Mouse (Mus musculus) intestine, embryonic 14.5 days (tissue): ENCODE results near the gene C2cd2l. TPM values are rescaled to one million over a fixed set of nuclear protein-coding genes. Genes with fewer than 3 reads are reported as not detected.

ENCODE experiments used
- ATAC-seq: fragments of 200-750 bp; cut with Nextera tagmentation; replicated peaks from 2 replicates; pipeline ENCODE4 v1.8.0; 2017; ENCODE audit warnings: low read depth, moderate number of reproducible peaks, moderate TSS enrichment, moderate library complexity; ENCODE audit not compliant: low FRiP score, low TSS enrichment
- DNase-seq: peaks from one replicate; pipeline ENCODE4 v3.0.0-alpha.2; 2018; ENCODE audit warnings: low spot score
- H3K27ac ChIP-seq: fragments of 300-500 bp; sonication (generic); 2 replicates; pipeline ENCODE4 v1.5.1; 2014; ENCODE audit warnings: low read depth, mild to moderate bottlenecking, control low read depth
- H3K27me3 ChIP-seq: fragments of 300-500 bp; sonication (generic); replicated peaks from 2 replicates; pipeline ENCODE4 v1.6.1; 2014; ENCODE audit warnings: low read length, control low read depth; ENCODE audit not compliant: control insufficient read depth, insufficient read depth
- H3K36me3 ChIP-seq: fragments of 300-500 bp; sonication (generic); 2 replicates; pipeline ENCODE4 v1.6.1; 2014; ENCODE audit warnings: low read length, control low read depth; ENCODE audit not compliant: control insufficient read depth, insufficient read depth
- H3K4me1 ChIP-seq: fragments of 300-500 bp; sonication (generic); replicated peaks from 2 replicates; pipeline ENCODE4 v1.6.1; 2014; ENCODE audit warnings: low read length, control low read depth, mixed read lengths; ENCODE audit not compliant: control insufficient read depth, insufficient read depth
- H3K4me2 ChIP-seq: fragments of 300-500 bp; sonication (generic); 2 replicates; pipeline ENCODE4 v1.6.1; 2014; ENCODE audit warnings: low read length
- H3K4me3 ChIP-seq: fragments of 300-500 bp; sonication (generic); 2 replicates; pipeline ENCODE4 v1.5.1; 2014; ENCODE audit warnings: low read depth, low read length, control low read depth, mixed read lengths
- H3K9ac ChIP-seq: fragments of 300-500 bp; sonication (generic); 2 replicates; pipeline ENCODE4 v1.6.1; 2014; ENCODE audit warnings: mild to moderate bottlenecking, low read length
- H3K9me3 ChIP-seq: fragments of 300-500 bp; sonication (generic); 2 replicates; pipeline ENCODE4 v1.6.1; 2016; ENCODE audit warnings: low read length, control low read depth; ENCODE audit not compliant: control insufficient read depth
- WGBS: fragments of 180-500 bp; shearing (Covaris S2); extraction: QIAGEN DNeasy Blood & Tissue Kit; methylation state at CpG from one replicate; pipeline ENCODE4 v1.1.7; 2014; 5-methylcytosine and 5-hydroxymethylcytosine counted together
- polyA plus RNA-seq: library from polyadenylated mRNA; unstranded; fragments of >200 nt; fragmentation: Nextera tagmentation; extraction: Ambion mirVana; gene quantifications from 2 replicates; pipeline ENCODE4 v1.2.1, GENCODE M21; 2014

Gene C2cd2l
- polyA plus RNA-seq, 1 experiment from 2014 or later = 5.7 TPM

- DNase-seq = no peak
- Histone ChIP-seq H3K4me1 (no peaks in the 10 kb centered on the region), H3K4me3 (no peak overlapping the region), H3K27ac (no peak overlapping the region), H3K36me3 (peaks cover 70% of the 10 kb centered on the region), H3K27me3 (no peaks in the 10 kb centered on the region), H3K4me2 (no peak overlapping the region), H3K9me3 (no peaks in the 10 kb centered on the region), H3K9ac (no peak overlapping the region)
- whole genome bisulfite sequencing = 98% methylated on average over 4 of the region's 4 CpGs
- no peak for ATAC-seq
Measured at GRCm38 (mm10) chr9:44348546-44348945, 28.5 kb upstream of the C2cd2l start.

GRCm38 (mm10) chr9:44347621-44348020, 27.5 kb upstream of the C2cd2l start:
- WGBS = 92% methylated on average over 4 of the region's 4 CpGs
- Histone ChIP-seq H3K27ac (no peak overlapping the region), H3K27me3 (no peaks in the 10 kb centered on the region), H3K36me3 (peaks cover 61% of the 10 kb centered on the region), H3K9ac (no peak overlapping the region), H3K4me1 (peaks cover 6% of the 10 kb centered on the region), H3K4me2 (no peak overlapping the region), H3K4me3 (no peak overlapping the region), H3K9me3 (no peaks in the 10 kb centered on the region)
- DNase-seq (no peak), ATAC-seq (no peak)

GRCm38 (mm10) chr9:44347166-44347565, 27.1 kb upstream of the C2cd2l start:
- WGBS = 90% methylated on average over 9 of the region's 9 CpGs

GRCm38 (mm10) chr9:44345570-44346433, 25.7 kb upstream of the C2cd2l start:
- Histone ChIP-seq H3K9ac (no peak overlapping the region), H3K27ac (no peak overlapping the region), H3K9me3 (no peaks in the 10 kb centered on the region), H3K27me3 (no peaks in the 10 kb centered on the region), H3K36me3 (peaks cover 48% of the 10 kb centered on the region), H3K4me3 (no peak overlapping the region), H3K4me2 (no peak overlapping the region), H3K4me1 (peaks cover 9% of the 10 kb centered on the region)
- ATAC-seq = no peak
- WGBS = 87% methylated on average over 6 of the region's 6 CpGs
- DNase-seq = no peak

More at GRCm38 (mm10) chr9:44347166-44347565, 27.1 kb upstream of the C2cd2l start:
- H3K9ac ChIP-seq = no peak overlapping the region
- DNase-seq (no peak), ATAC-seq (no peak)
- no peaks in the 10 kb centered on the region for H3K27me3 ChIP-seq
- H3K27ac ChIP-seq = no peak overlapping the region
- H3K4me2 ChIP-seq = no peak overlapping the region
- H3K4me1 ChIP-seq = peaks cover 9% of the 10 kb centered on the region
- H3K36me3 ChIP-seq = peaks cover 57% of the 10 kb centered on the region
- H3K4me3 ChIP-seq = no peak overlapping the region
- no peaks in the 10 kb centered on the region for H3K9me3 ChIP-seq

GRCm38 (mm10) chr9:44343781-44344421, 23.8 kb upstream of the C2cd2l start, which contains the start of gene Hmbs:
Gene Hmbs (minus strand): TSS chr9:44344228.
- H3K4me1 ChIP-seq = peaks cover 9% of the 10 kb centered on the region
- peak within 1 kb of the TSS; percentile 94 for H3K27ac ChIP-seq
- under 1% methylated on average over 39 of the region's 39 CpGs for WGBS
- peak within 1 kb of the TSS; percentile 68 for H3K4me2 ChIP-seq
- DNase-seq (peak; percentile 97), ATAC-seq (peak; percentile 97)
- no peaks in the 10 kb centered on the region for H3K9me3 ChIP-seq
- H3K9ac ChIP-seq = peak within 1 kb of the TSS; percentile 67
- H3K4me3 ChIP-seq = peak within 1 kb of the TSS; percentile 63
- H3K27me3 ChIP-seq = no peaks in the 10 kb centered on the region
- H3K36me3 ChIP-seq = peaks cover 33% of the 10 kb centered on the region

GRCm38 (mm10) chr9:44343290-44343689, 23.2 kb upstream of the C2cd2l start:
- H3K36me3 ChIP-seq = peaks cover 33% of the 10 kb centered on the region
- ATAC-seq = no peak
- 8% methylated on average over 6 of the region's 6 CpGs for WGBS
- no peaks in the 10 kb centered on the region for H3K27me3 ChIP-seq
- peak overlapping the region; percentile 94; the same call in 1 of the 2 replicates for H3K27ac ChIP-seq
- peak overlapping the region; percentile 68 for H3K4me2 ChIP-seq
- peak overlapping the region; percentile 63 for H3K4me3 ChIP-seq
- H3K9me3 ChIP-seq = no peaks in the 10 kb centered on the region
- peak; percentile 56 for DNase-seq
- H3K4me1 ChIP-seq = peaks cover 9% of the 10 kb centered on the region
- peak overlapping the region; percentile 67 for H3K9ac ChIP-seq

GRCm38 (mm10) chr9:44342605-44343004, 22.5 kb upstream of the C2cd2l start:
- Histone ChIP-seq H3K4me3 (no peak overlapping the region), H3K4me2 (peak overlapping the region; percentile 68)

GRCm38 (mm10) chr9:44342173-44342572, 22.1 kb upstream of the C2cd2l start:
- no peaks in the 10 kb centered on the region for H3K9me3 ChIP-seq
- no peak overlapping the region for H3K9ac ChIP-seq
- no peak overlapping the region for H3K4me2 ChIP-seq
- WGBS = 63% methylated on average over 3 of the region's 3 CpGs
- no peak for DNase-seq
- no peaks in the 10 kb centered on the region for H3K27me3 ChIP-seq
- no peak for ATAC-seq
- H3K27ac ChIP-seq = no peak overlapping the region
- H3K4me3 ChIP-seq = no peak overlapping the region
- peaks cover 28% of the 10 kb centered on the region for H3K36me3 ChIP-seq
- peaks cover 13% of the 10 kb centered on the region for H3K4me1 ChIP-seq

More at GRCm38 (mm10) chr9:44342605-44343004, 22.5 kb upstream of the C2cd2l start:
- DNase-seq (no peak), ATAC-seq (no peak)
- Histone ChIP-seq H3K9me3 (no peaks in the 10 kb centered on the region), H3K36me3 (peaks cover 28% of the 10 kb centered on the region), H3K27ac (0 out of 2 replicates have a peak overlapping the region, but pooled peaks have one; percentile 29), H3K4me1 (peaks cover 9% of the 10 kb centered on the region), H3K9ac (no peak overlapping the region), H3K27me3 (no peaks in the 10 kb centered on the region)
- 86% methylated on average over 1 of the region's 1 CpGs for WGBS
